Mouse (Mus musculus) left cerebral cortex, postnatal 25 days (tissue): ENCODE results near the gene Cachd1. TPM values are rescaled to one million over a fixed set of nuclear protein-coding genes. Genes with fewer than 3 reads are reported as not detected.

Experiments
- total RNA-seq, 2 experiments: library from RNA; stranded (reverse); gene quantifications; 2 replicates each; pipeline ENCODE4 v1.2.3; 2021

Cachd1 gene
- total RNA-seq, 2 experiments from 2014 or later = 14.1 to 16.0 TPM

Other genes with a start within 250 kb of the Cachd1 start
- not detected for gene Gm10577, start 244.0 kb downstream of the Cachd1 start, total RNA-seq